Mouse (Mus musculus) kidney, adult 2 months (tissue): Measurements from ENCODE around the gene Smyd5.

Experiments
- CTCF ChIP-seq: fragments of 200-500 bp; conservative IDR thresholded peaks from 2 replicates; pipeline ENCODE4 v1.5.1; 2011; ENCODE audit warnings: low read depth, mild to moderate bottlenecking, control low read depth, low read length, moderate library complexity, mixed read lengths; ENCODE audit not compliant: insufficient read depth, insufficient read length
- POLR2A ChIP-seq: fragments of 200-500 bp; IDR thresholded peaks from one replicate; pipeline ENCODE4 v1.6.1; 2011; ENCODE audit warnings: low read depth, low read length, control low read depth

DNA sequence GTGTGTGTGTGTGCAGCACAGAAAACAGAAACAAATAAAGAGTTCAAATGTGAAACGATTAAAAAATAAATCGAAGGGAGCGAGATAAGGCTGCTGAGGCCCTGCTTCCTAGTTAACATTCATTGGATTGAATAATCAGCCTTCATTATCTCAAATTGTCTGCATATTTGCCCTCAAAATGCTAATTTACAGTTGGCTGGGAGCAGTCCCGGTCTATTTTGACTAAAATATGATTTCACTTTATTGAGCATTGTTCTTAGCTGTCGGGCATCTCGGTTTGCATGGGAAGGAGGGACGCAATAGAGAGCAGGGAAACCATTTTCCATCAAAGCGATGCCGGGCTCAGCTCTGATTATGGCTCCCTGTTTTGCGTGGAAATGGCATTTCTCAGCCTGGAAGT is 28.8 kb upstream of the Smyd5 start:
- no peak for TF ChIP-seq POLR2A
- TF ChIP-seq CTCF = no peak
